Mouse (Mus musculus) lung, postnatal 0 days (tissue): Measurements from ENCODE around the gene Cd300lf.

Source experiments
- CTCF ChIP-seq: IDR thresholded peaks from 2 replicates; pipeline ENCODE4 v1.5.1; 2016; ENCODE audit warnings: antibody characterized with exemption, mild to moderate bottlenecking
- EP300 ChIP-seq: IDR thresholded peaks from 2 replicates; pipeline ENCODE4 v1.6.1; 2016; ENCODE audit warnings: antibody characterized with exemption, mild to moderate bottlenecking, control low read depth

- no peak for TF ChIP-seq EP300
- no peak for TF ChIP-seq CTCF
Measured at GRCm38 (mm10) chr11:115178766-115179165, 45.0 kb upstream of the Cd300lf start.
